Mouse (Mus musculus): ENCODE results near the gene Wnt2b.

GRCm38 (mm10) chr3:104987884-104988283 is 26.2 kb upstream of the Wnt2b start:
- TF ChIP-seq GATA1 (IDR thresholded peaks at IDR 0.05; ENCODE audit: low read length): no peak
- no peak for TF ChIP-seq TAL1 (IDR thresholded peaks at IDR 0.05; ENCODE audit: low read length)

Data from erythroblast, embryonic 14.5 days (primary cell).